Mouse (Mus musculus) heart, embryonic 14.5 days (tissue): ENCODE measurements at regions not wholly inside any gene's neighbourhood (a gene's known extent, or its start where the extent isn't known, plus 50 kb on each side); places are given as distances from the start of the nearest gene placed in this dataset.
A peak's percentile ranks its signal among the peaks of the same experiment; 100 is the strongest.

Experiments used
- ATAC-seq: fragments of 200-750 bp; cut with Nextera tagmentation; 2 replicates; pipeline ENCODE4 v1.8.0; 2017; ENCODE audit warnings: low read depth, moderate TSS enrichment; ENCODE audit not compliant: insufficient number of reproducible peaks, insufficient read depth, low FRiP score
- H3K27ac ChIP-seq, 2 experiments: fragments of 200-500 bp in 1 of 2; fragments of 300-500 bp in 1 of 2; sonication (generic) in 1 of 2; replicated peaks in 1 of 2; 2 replicates each; pipeline ENCODE4 v1.5.1; 2012 to 2014; ENCODE audit warnings: low read depth in 2 of 2, low read length in 2 of 2, control low read depth in 1 of 2, mild to moderate bottlenecking in 1 of 2, mixed read lengths in 1 of 2; ENCODE audit not compliant: control insufficient read depth in 1 of 2, insufficient read depth in 1 of 2
- H3K27me3 ChIP-seq: fragments of 300-500 bp; sonication (generic); 2 replicates; pipeline ENCODE4 v1.6.1; 2014; ENCODE audit warnings: mild to moderate bottlenecking, low read length, control low read depth; ENCODE audit not compliant: control insufficient read depth, insufficient read depth
- H3K36me3 ChIP-seq: fragments of 300-500 bp; sonication (generic); 2 replicates; pipeline ENCODE4 v1.6.1; 2014; ENCODE audit warnings: mild to moderate bottlenecking, control low read depth, low read length, mixed read lengths; ENCODE audit not compliant: control insufficient read depth, insufficient read depth
- H3K4me1 ChIP-seq, 2 experiments: fragments of 200-500 bp in 1 of 2; fragments of 300-500 bp in 1 of 2; sonication (generic) in 1 of 2; 2 replicates each; pipeline ENCODE4 v1.6.1; 2012 to 2014; ENCODE audit warnings: low read length in 2 of 2, control low read depth in 1 of 2, mixed read lengths in 1 of 2; ENCODE audit not compliant: control insufficient read depth in 2 of 2, insufficient read depth in 2 of 2
- H3K4me2 ChIP-seq: fragments of 300-500 bp; sonication (generic); 2 replicates; pipeline ENCODE4 v1.6.1; 2014; ENCODE audit warnings: mild to moderate bottlenecking, low read length
- H3K4me3 ChIP-seq, 2 experiments: fragments of 200-500 bp in 1 of 2; fragments of 300-500 bp in 1 of 2; sonication (generic) in 1 of 2; 2 replicates each; pipeline ENCODE4 v1.5.1; 2012 to 2014; ENCODE audit warnings: low read length in 2 of 2, mild to moderate bottlenecking in 2 of 2, control low read depth in 1 of 2, low read depth in 1 of 2, moderate library complexity in 1 of 2; ENCODE audit not compliant: control insufficient read depth in 1 of 2, insufficient read depth in 1 of 2
- H3K9ac ChIP-seq: fragments of 300-500 bp; sonication (generic); 2 replicates; pipeline ENCODE4 v1.6.1; 2014; ENCODE audit warnings: mild to moderate bottlenecking, low read length
- H3K9me3 ChIP-seq: fragments of 300-500 bp; sonication (generic); 2 replicates; pipeline ENCODE4 v1.6.1; 2016; ENCODE audit warnings: low read length, control low read depth; ENCODE audit not compliant: control insufficient read depth
- WGBS: fragments of 180-500 bp; shearing (Covaris S2); extraction: QIAGEN DNeasy Blood & Tissue Kit; methylation state at CpG from one replicate; pipeline ENCODE4 v1.1.7; 2014; 5-methylcytosine and 5-hydroxymethylcytosine counted together

- Histone ChIP-seq H3K9me3 (no peaks in the 10 kb centered on the region), H3K27ac (no peak overlapping the region), H3K4me1 (peaks cover 0 to 4% of the 10 kb centered on the region in 2 experiments; a peak in 1 of 4 replicates), H3K36me3 (no peaks in the 10 kb centered on the region), H3K27me3 (no peaks in the 10 kb centered on the region), H3K4me2 (no peak overlapping the region), H3K4me3 (no peak overlapping the region), H3K9ac (no peak overlapping the region)
- WGBS, result 83% methylated on average over 3 of the region's 3 CpGs
- ATAC-seq, result no peak
These were observed 447.9 kb upstream of the Nr2f2 start for GRCm38 (mm10) chr7:70814391-70814790.

GRCm38 (mm10) chr7:70813101-70813500 is 446.6 kb upstream of the Nr2f2 start:
- no peak overlapping the region for H3K9ac ChIP-seq
- no peaks in the 10 kb centered on the region for H3K36me3 ChIP-seq
- ATAC-seq, result no peak
- no peak overlapping the region for H3K4me3 ChIP-seq
- no peak overlapping the region for H3K4me2 ChIP-seq
- H3K9me3 ChIP-seq, result no peaks in the 10 kb centered on the region
- H3K4me1 ChIP-seq, result peaks cover 0 to 4% of the 10 kb centered on the region in 2 experiments; a peak in 1 of 4 replicates
- no peaks in the 10 kb centered on the region for H3K27me3 ChIP-seq
- H3K27ac ChIP-seq, result no peak overlapping the region
- 74% methylated on average over 5 of the region's 5 CpGs for WGBS

- Histone ChIP-seq H3K4me3 (no peak overlapping the region), H3K9ac (no peak overlapping the region), H3K27ac (no peak overlapping the region), H3K36me3 (no peaks in the 10 kb centered on the region), H3K4me1 (no peaks in the 10 kb centered on the region), H3K4me2 (no peak overlapping the region), H3K9me3 (no peaks in the 10 kb centered on the region), H3K27me3 (no peaks in the 10 kb centered on the region)
- 60% methylated on average over 18 of the region's 18 CpGs for WGBS
- no peak for ATAC-seq
These were observed 444.0 kb upstream of the Nr2f2 start for GRCm38 (mm10) chr7:70810411-70811090.

- Histone ChIP-seq H3K27me3 (no peaks in the 10 kb centered on the region), H3K36me3 (no peaks in the 10 kb centered on the region), H3K4me3 (no peak overlapping the region), H3K9me3 (no peaks in the 10 kb centered on the region), H3K9ac (no peak overlapping the region), H3K27ac (no peak overlapping the region), H3K4me1 (peaks cover 0 to 7% of the 10 kb centered on the region in 2 experiments; a peak in 1 of 4 replicates), H3K4me2 (peak overlapping the region; percentile 16; the same call in 1 of the 2 replicates)
- WGBS, result 65% methylated on average over 1 of the region's 1 CpGs
- no peak for ATAC-seq
These were observed 437.7 kb upstream of the Nr2f2 start for GRCm38 (mm10) chr7:70804281-70804680.

- H3K9me3 ChIP-seq, result no peaks in the 10 kb centered on the region
- WGBS, result 93% methylated on average over 1 of the region's 1 CpGs
- peaks cover 0 to 7% of the 10 kb centered on the region in 2 experiments; a peak in 1 of 4 replicates for H3K4me1 ChIP-seq
- H3K36me3 ChIP-seq, result no peaks in the 10 kb centered on the region
- H3K27ac ChIP-seq, result no peak overlapping the region
- ATAC-seq, result no peak
- H3K27me3 ChIP-seq, result no peaks in the 10 kb centered on the region
- H3K4me2 ChIP-seq, result no peak overlapping the region
- no peak overlapping the region for H3K9ac ChIP-seq
- H3K4me3 ChIP-seq, result no peak overlapping the region
These were observed 433.4 kb upstream of the Nr2f2 start for GRCm38 (mm10) chr7:70799976-70800375.

- Histone ChIP-seq H3K36me3 (no peaks in the 10 kb centered on the region), H3K27me3 (no peaks in the 10 kb centered on the region), H3K4me1 (peaks cover 0 to under 1% of the 10 kb centered on the region in 2 experiments; a peak in 1 of 4 replicates), H3K27ac (no peak overlapping the region), H3K4me3 (no peak overlapping the region), H3K9me3 (no peaks in the 10 kb centered on the region), H3K4me2 (no peak overlapping the region), H3K9ac (no peak overlapping the region)
- 55% methylated on average over 6 of the region's 6 CpGs for WGBS
- no peak for ATAC-seq
These were observed 432.7 kb upstream of the Nr2f2 start for GRCm38 (mm10) chr7:70799031-70799766.

- no peak overlapping the region for H3K4me2 ChIP-seq
- H3K36me3 ChIP-seq, result no peaks in the 10 kb centered on the region
- ATAC-seq, result no peak
- 44% methylated on average over 12 of the region's 12 CpGs for WGBS
- no peak overlapping the region for H3K4me3 ChIP-seq
- no peaks in the 10 kb centered on the region for H3K9me3 ChIP-seq
- no peak overlapping the region for H3K27ac ChIP-seq
- no peaks in the 10 kb centered on the region for H3K4me1 ChIP-seq
- no peaks in the 10 kb centered on the region for H3K27me3 ChIP-seq
- no peak overlapping the region for H3K9ac ChIP-seq
These were observed 429.7 kb upstream of the Nr2f2 start for GRCm38 (mm10) chr7:70796038-70796760.
